Mouse (Mus musculus) intestine, embryonic 16.5 days (tissue): ENCODE results near the gene Med15. TPM values are rescaled to one million over a fixed set of nuclear protein-coding genes. Genes with fewer than 3 reads are reported as not detected.
"Not testable (repeated sequence)": the region's sequence is repeated elsewhere in the genome, so short reads cannot be mapped to it uniquely, and the experiment has no call there.

Experiments used
- ATAC-seq: fragments of 200-750 bp; cut with Nextera tagmentation; 2 replicates; pipeline ENCODE4 v1.8.0; 2017; ENCODE audit warnings: moderate TSS enrichment, moderate library complexity
- H3K27ac ChIP-seq: fragments of 300-500 bp; sonication (generic); 2 replicates; pipeline ENCODE4 v1.5.1; 2014; ENCODE audit warnings: mild to moderate bottlenecking, low read length
- H3K27me3 ChIP-seq: fragments of 300-500 bp; sonication (generic); replicated peaks from 2 replicates; pipeline ENCODE4 v1.6.1; 2014; ENCODE audit warnings: low read length, control low read depth, mixed read lengths; ENCODE audit not compliant: control insufficient read depth, insufficient read depth
- H3K36me3 ChIP-seq: fragments of 300-500 bp; sonication (generic); 2 replicates; pipeline ENCODE4 v1.6.1; 2014; ENCODE audit warnings: low read length, control low read depth; ENCODE audit not compliant: control insufficient read depth, insufficient read depth
- H3K4me1 ChIP-seq: fragments of 300-500 bp; sonication (generic); 2 replicates; pipeline ENCODE4 v1.6.1; 2014; ENCODE audit warnings: low read length, control low read depth, mixed read lengths; ENCODE audit not compliant: control insufficient read depth, insufficient read depth
- H3K4me2 ChIP-seq: fragments of 300-500 bp; sonication (generic); 2 replicates; pipeline ENCODE4 v1.6.1; 2014; ENCODE audit warnings: low read depth, low read length, control low read depth
- H3K4me3 ChIP-seq: fragments of 300-500 bp; sonication (generic); 2 replicates; pipeline ENCODE4 v1.5.1; 2014; ENCODE audit warnings: mild to moderate bottlenecking, low read length
- H3K9ac ChIP-seq: fragments of 300-500 bp; sonication (generic); 2 replicates; pipeline ENCODE4 v1.6.1; 2014; ENCODE audit warnings: low read depth, low read length
- H3K9me3 ChIP-seq: fragments of 300-500 bp; sonication (generic); 2 replicates; pipeline ENCODE4 v1.6.1; 2016; ENCODE audit warnings: low read length, control low read depth; ENCODE audit not compliant: control insufficient read depth
- WGBS: fragments of 180-500 bp; shearing (Covaris S2); extraction: QIAGEN DNeasy Blood & Tissue Kit; methylation state at CpG from one replicate; pipeline ENCODE4 v1.1.7; 2014; 5-methylcytosine and 5-hydroxymethylcytosine counted together
- polyA plus RNA-seq: library from polyadenylated mRNA; unstranded; fragments of >200 nt; fragmentation: Nextera tagmentation; extraction: Ambion mirVana; gene quantifications from 2 replicates; pipeline ENCODE4 v1.2.1, GENCODE M21; 2015

Med15 gene
- polyA plus RNA-seq, 1 experiment from 2014 or later, result 43.9 TPM

DNA sequence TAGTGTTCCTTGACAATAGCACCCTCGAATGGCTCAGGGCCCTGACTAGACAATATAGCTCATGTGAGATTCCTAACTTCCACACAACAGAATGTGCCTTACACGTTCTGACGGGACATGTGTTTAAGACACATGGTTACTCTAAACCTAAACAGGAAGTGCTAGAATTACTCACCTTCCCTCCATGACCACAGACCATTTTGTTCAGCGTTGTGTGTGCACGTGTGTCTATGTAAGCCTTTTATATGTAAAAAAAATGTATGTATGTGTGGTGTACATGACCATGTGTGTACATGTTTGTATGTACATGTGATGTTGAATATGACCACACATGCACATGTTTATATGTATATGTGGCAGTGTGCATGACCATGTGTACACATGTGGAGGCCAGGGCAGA, 116.5 kb downstream of the Med15 start:
- no peak overlapping the region for H3K4me3 ChIP-seq
- H3K9ac ChIP-seq, result no peak overlapping the region
- H3K9me3 ChIP-seq, result no peaks in the 10 kb centered on the region
- no peaks in the 10 kb centered on the region for H3K36me3 ChIP-seq
- no peaks in the 10 kb centered on the region for H3K27me3 ChIP-seq
- H3K4me2 ChIP-seq, result no peak overlapping the region
- peaks cover 10% of the 10 kb centered on the region for H3K4me1 ChIP-seq
- 77% methylated on average over 5 of the region's 5 CpGs for WGBS
- no peak overlapping the region for H3K27ac ChIP-seq
- no peak for ATAC-seq

DNA sequence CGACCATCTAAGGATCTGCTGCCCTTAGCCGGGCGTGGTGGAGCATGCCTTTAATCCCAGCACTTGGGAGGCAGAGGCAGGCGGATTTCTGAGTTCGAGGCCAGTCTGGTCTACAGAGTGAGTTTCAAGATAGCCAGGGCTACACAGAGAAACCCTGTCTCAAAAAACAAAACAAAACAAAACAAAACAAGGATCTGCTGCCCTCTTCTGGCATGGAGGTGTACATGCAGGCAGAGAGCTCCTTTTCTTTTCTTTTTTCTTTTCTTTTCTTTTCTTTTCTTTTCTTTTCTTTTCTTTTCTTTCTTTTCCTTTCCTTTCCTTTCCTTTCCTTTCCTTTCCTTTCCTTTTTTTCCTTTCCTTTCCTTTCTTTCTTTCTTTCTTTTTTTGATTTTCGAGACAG, 118.0 kb downstream of the Med15 start:
- WGBS, result 89% methylated on average over 6 of the region's 6 CpGs
- not testable (repeated sequence) for H3K4me2 ChIP-seq, H3K4me3 ChIP-seq, H3K9ac ChIP-seq, ATAC-seq, H3K9me3 ChIP-seq, H3K4me1 ChIP-seq, H3K36me3 ChIP-seq, H3K27ac ChIP-seq, H3K27me3 ChIP-seq

DNA sequence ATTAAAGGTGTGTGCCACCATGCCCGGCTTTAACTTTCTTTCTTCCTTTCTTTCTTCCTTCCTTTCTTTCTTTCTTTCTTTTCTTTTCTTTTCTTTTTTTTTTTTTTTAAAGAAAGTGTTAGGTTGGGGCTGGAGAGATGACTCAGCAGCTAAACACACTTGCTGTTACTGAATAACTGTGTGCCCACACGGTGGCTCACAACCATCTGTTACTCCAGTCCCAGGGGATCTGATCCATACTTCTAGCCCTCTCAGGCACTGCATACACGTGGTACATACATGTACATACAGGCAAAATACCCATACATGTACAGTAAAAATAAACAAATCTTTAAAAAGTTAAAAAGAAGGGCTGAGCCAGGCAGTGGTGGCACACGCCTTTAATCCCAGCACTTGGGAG, 121.3 kb downstream of the Med15 start:
- H3K27me3 ChIP-seq, result no peaks in the 10 kb centered on the region
- WGBS, result 66% methylated on average over 4 of the region's 4 CpGs
- H3K9me3 ChIP-seq, result no peaks in the 10 kb centered on the region
- no peak for ATAC-seq
- no peak overlapping the region for H3K9ac ChIP-seq
- no peak overlapping the region for H3K4me2 ChIP-seq
- no peak overlapping the region for H3K4me3 ChIP-seq
- no peak overlapping the region for H3K27ac ChIP-seq
- H3K36me3 ChIP-seq, result no peaks in the 10 kb centered on the region
- no peaks in the 10 kb centered on the region for H3K4me1 ChIP-seq

DNA sequence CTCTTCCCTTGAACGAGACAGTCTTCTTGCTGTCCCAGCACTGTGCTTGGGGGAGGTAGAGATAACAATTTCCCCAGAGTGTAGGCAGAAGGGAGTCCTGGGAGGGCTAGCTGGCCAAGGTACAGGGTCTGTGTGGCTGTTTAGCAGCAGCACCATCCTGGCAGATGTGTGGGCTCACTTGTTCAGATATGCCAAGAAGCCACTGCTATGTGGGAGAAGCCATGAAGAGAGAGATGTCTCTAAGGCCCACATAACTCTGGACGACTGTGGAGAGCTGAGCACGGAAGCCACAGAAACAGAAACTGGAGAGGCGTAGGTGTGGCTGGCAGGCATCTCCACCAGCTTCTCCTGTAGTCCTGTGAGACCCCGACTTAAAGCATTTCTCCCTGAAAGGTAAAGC, 127.0 kb downstream of the Med15 start:
- no peaks in the 10 kb centered on the region for H3K27me3 ChIP-seq
- H3K4me1 ChIP-seq, result no peaks in the 10 kb centered on the region
- no peak for ATAC-seq
- 74% methylated on average over 5 of the region's 5 CpGs for WGBS
- no peak overlapping the region for H3K27ac ChIP-seq
- no peaks in the 10 kb centered on the region for H3K9me3 ChIP-seq
- no peak overlapping the region for H3K9ac ChIP-seq
- no peak overlapping the region for H3K4me2 ChIP-seq
- H3K4me3 ChIP-seq, result no peak overlapping the region
- H3K36me3 ChIP-seq, result no peaks in the 10 kb centered on the region

DNA sequence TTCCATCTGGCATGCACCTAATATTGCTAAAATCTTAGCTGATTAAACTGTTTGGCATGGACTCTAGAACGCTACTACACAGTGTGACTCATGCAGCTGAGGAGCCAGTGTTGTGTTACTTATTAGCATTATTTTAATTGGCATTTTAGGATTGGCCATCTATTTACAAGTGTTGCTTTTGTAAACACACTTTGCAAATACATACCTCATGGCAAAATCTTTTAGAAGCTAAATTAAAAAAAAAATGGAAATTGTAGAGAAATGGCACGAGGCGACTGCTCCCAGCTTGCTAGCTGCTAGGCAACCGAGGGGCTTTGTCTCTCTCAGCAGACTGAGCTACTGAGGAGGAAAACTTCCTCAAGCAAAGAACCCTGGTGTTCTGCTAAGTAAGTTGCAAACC, 127.8 kb downstream of the Med15 start:
- Histone ChIP-seq H3K4me2 (no peak overlapping the region), H3K27me3 (no peaks in the 10 kb centered on the region), H3K27ac (no peak overlapping the region), H3K4me1 (no peaks in the 10 kb centered on the region), H3K9ac (no peak overlapping the region), H3K9me3 (no peaks in the 10 kb centered on the region), H3K4me3 (no peak overlapping the region), H3K36me3 (no peaks in the 10 kb centered on the region)
- ATAC-seq, result no peak
- WGBS, result 67% methylated on average over 4 of the region's 4 CpGs

Other genes starting within 250 kb of the Med15 start
- gene Aifm3, start 243.3 kb downstream of the Med15 start, polyA plus RNA-seq, result 8.9 and 9.7 TPM in 2 replicates
- gene Lztr1, start 224.2 kb downstream of the Med15 start, polyA plus RNA-seq, result 96.8 and 128 TPM in 2 replicates
- 59.3 and 61.4 TPM in 2 replicates for gene Thap7, start 201.8 kb downstream of the Med15 start, polyA plus RNA-seq
- 0.17 and 0.31 TPM in 2 replicates for gene Lrrc74b, start 171.6 kb downstream of the Med15 start, polyA plus RNA-seq
- 0.48 and 1.1 TPM in 2 replicates for gene P2rx6, start 171.0 kb downstream of the Med15 start, polyA plus RNA-seq
- gene Slc7a4, start 149.7 kb downstream of the Med15 start, polyA plus RNA-seq, result 36.2 and 38.1 TPM in 2 replicates
- gene Smpd4, start 113.5 kb downstream of the Med15 start, polyA plus RNA-seq, result 24.5 and 24.9 TPM in 2 replicates
- gene Ccdc74a, start 86.4 kb downstream of the Med15 start, polyA plus RNA-seq, result 5.0 and 5.3 TPM in 2 replicates
- 56.5 and 59.2 TPM in 2 replicates for gene Klhl22, start 26.7 kb upstream of the Med15 start, polyA plus RNA-seq
- 4.4 and 5.7 TPM in 2 replicates for gene Scarf2, start 64.4 kb upstream of the Med15 start, polyA plus RNA-seq
- gene B830017H08Rik, start 100.2 kb upstream of the Med15 start, polyA plus RNA-seq, result not detected in 2 replicates
- gene Car15, start 105.5 kb upstream of the Med15 start, polyA plus RNA-seq, result 1.1 and 1.2 TPM in 2 replicates
- gene Gm20518, start 158.8 kb upstream of the Med15 start, polyA plus RNA-seq, result 0.26 and 0.31 TPM in 2 replicates
- gene Tssk1, start 161.3 kb upstream of the Med15 start, polyA plus RNA-seq, result 0.05 TPM in 1 of 2 replicates, not detected in the other
- 65.4 and 67.4 TPM in 2 replicates for gene Dgcr2, start 165.7 kb upstream of the Med15 start, polyA plus RNA-seq
- gene Tssk2, start 165.7 kb upstream of the Med15 start, polyA plus RNA-seq, result not detected in 2 replicates
- 28.8 and 29.5 TPM in 2 replicates for gene Ess2, start 178.5 kb upstream of the Med15 start, polyA plus RNA-seq
- gene Gsc2, start 182.2 kb upstream of the Med15 start, polyA plus RNA-seq, result 0.23 TPM in 1 of 2 replicates, not detected in the other
- gene Slc25a1, start 195.3 kb upstream of the Med15 start, polyA plus RNA-seq, result 255 and 287 TPM in 2 replicates
- 0.29 TPM in 1 of 2 replicates, not detected in the other for gene Vpreb2, start 247.5 kb upstream of the Med15 start, polyA plus RNA-seq